Comparison of ENCODE assay signal across 13 mouse cellular contexts in the genomic region with DNA sequence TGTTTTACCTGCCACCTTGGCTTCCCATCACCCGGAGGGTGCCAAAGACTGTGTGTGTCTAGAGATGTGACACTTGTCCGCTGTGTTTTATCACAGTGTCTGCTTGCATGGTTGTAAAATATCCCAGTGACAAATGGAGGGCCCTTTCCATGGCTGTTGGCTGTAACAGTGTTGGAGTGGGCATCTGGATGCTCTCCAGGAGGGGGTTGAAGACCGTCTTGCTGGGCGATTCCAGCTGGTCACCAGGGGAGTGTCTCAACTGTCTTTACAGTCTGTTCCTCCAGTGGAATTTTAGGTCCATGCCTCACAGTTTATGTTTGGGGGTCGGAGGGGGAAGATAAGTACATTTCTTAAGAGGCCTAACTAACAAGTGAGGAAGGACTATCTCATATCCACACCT. TPM values are rescaled to one million over a fixed set of nuclear protein-coding genes. Genes with fewer than 3 reads are reported as not detected.
A peak's percentile ranks its signal among the peaks of the same experiment; 100 is the strongest.
DNase-seq lines count a peak whose midpoint lies in the region; ATAC-seq and TF ChIP-seq lines count a peak whose summit lies in the region.
"Had no signal": no experiment of that assay in that cellular context is flagged by ENCODE, and none has a peak within 500 bp of the region (broad histone marks: within the 10 kb centered on the region; RNA-seq: fewer than 3 reads in every experiment).

No protein-coding gene starts in this region.

- peaks cover 5% of the 10 kb centered on the region; the same call in 1 of the 2 replicates for H3K27me3 ChIP-seq in forebrain, embryonic 15.5 days
- H3K27me3 ChIP-seq in forebrain, embryonic 16.5 days (replicated peaks; ENCODE audit: control insufficient read depth, insufficient read depth, low read length) = peaks cover 2% of the 10 kb centered on the region; the same call in 1 of the 2 replicates
- H3K27me3 ChIP-seq in heart, postnatal 0 days (ENCODE audit: control insufficient read depth, insufficient read depth, low read length) = peaks cover 8% of the 10 kb centered on the region
- peaks cover 34% of the 10 kb centered on the region for H3K27me3 ChIP-seq in limb, embryonic 13.5 days
- peaks cover 51% of the 10 kb centered on the region for H3K27me3 ChIP-seq in limb, embryonic 10.5 days (ENCODE audit: low read depth, poor library complexity, severe bottlenecking)

- 0 out of 2 replicates have a peak, but pooled peaks have one; percentile 8 for ATAC-seq in forebrain, embryonic 15.5 days (replicated peaks)
- ATAC-seq in forebrain, embryonic 16.5 days = no peak
- ATAC-seq in heart, postnatal 0 days (ENCODE audit: insufficient read depth, low read depth) = 0 out of 2 replicates have a peak, but pooled peaks have one; percentile 16
- 0 out of 2 replicates have a peak, but pooled peaks have one; percentile 5 for ATAC-seq in limb, embryonic 13.5 days (ENCODE audit: low FRiP score, low read depth)

- no peaks in the 10 kb centered on the region for H3K9me3 ChIP-seq in forebrain, embryonic 15.5 days
- no peaks in the 10 kb centered on the region for H3K9me3 ChIP-seq in forebrain, embryonic 16.5 days (ENCODE audit: control insufficient read depth, low read length)
- no peaks in the 10 kb centered on the region for H3K9me3 ChIP-seq in heart, postnatal 0 days (replicated peaks; ENCODE audit: control insufficient read depth, low read length)
- H3K9me3 ChIP-seq in limb, embryonic 13.5 days = no peaks in the 10 kb centered on the region
- H3K9me3 ChIP-seq in limb, embryonic 10.5 days (replicated peaks) = no peaks in the 10 kb centered on the region
- H3K9me3 ChIP-seq: forebrain, embryonic 10.5 days; heart, embryonic 10.5 days; heart, embryonic 13.5 days had no signal

- no peak for TF ChIP-seq EP300 in heart, postnatal 0 days (IDR thresholded peaks at IDR 0.05; ENCODE audit: low read depth)

- no peak overlapping the region for H3K4me2 ChIP-seq in forebrain, embryonic 15.5 days (replicated peaks)
- no peak overlapping the region for H3K4me2 ChIP-seq in forebrain, embryonic 16.5 days (ENCODE audit: low read length)
- H3K4me2 ChIP-seq in heart, postnatal 0 days (ENCODE audit: low read depth, low read length) = no peak overlapping the region
- H3K4me2 ChIP-seq in limb, embryonic 13.5 days (replicated peaks) = no peak overlapping the region; the same call in 1 of the 2 replicates
- H3K4me2 ChIP-seq: heart, embryonic 13.5 days; hindbrain, embryonic 14.5 days had no signal

- 0 out of 2 replicates have a peak, but pooled peaks cover 2% of the 10 kb centered on the region for H3K4me1 ChIP-seq in forebrain, embryonic 15.5 days
- H3K4me1 ChIP-seq in forebrain, embryonic 16.5 days (replicated peaks; ENCODE audit: control insufficient read depth, insufficient read depth, low read length) = 0 out of 2 replicates have a peak, but pooled peaks cover 2% of the 10 kb centered on the region
- no peaks in the 10 kb centered on the region for H3K4me1 ChIP-seq in heart, postnatal 0 days (ENCODE audit: control insufficient read depth, insufficient read depth)
- H3K4me1 ChIP-seq in limb, embryonic 13.5 days = no peaks in the 10 kb centered on the region
- peaks cover 23% of the 10 kb centered on the region for H3K4me1 ChIP-seq in limb, embryonic 10.5 days
- H3K4me1 ChIP-seq: heart, embryonic 10.5 days had no signal

- DNase-seq in heart, postnatal 0 days (ENCODE audit: low spot score) = no peak
- DNase-seq in heart, adult 11 months = no peak
- DNase-seq in limb, embryonic 10.5 days (ENCODE audit: low spot score) = no peak

- no peak for TF ChIP-seq CTCF in heart, postnatal 0 days (IDR thresholded peaks at IDR 0.05; ENCODE audit: low read depth)

- 72% methylated on average over 5 of the region's 5 CpGs for WGBS in forebrain, embryonic 15.5 days
- 67% methylated on average over 5 of the region's 5 CpGs for WGBS in forebrain, embryonic 16.5 days
- WGBS in heart, postnatal 0 days = 53% methylated on average over 5 of the region's 5 CpGs
- WGBS in limb, embryonic 13.5 days = 60% methylated on average over 5 of the region's 5 CpGs
- 68% methylated on average over 5 of the region's 5 CpGs for WGBS in limb, embryonic 10.5 days

- H3K9ac ChIP-seq in forebrain, embryonic 15.5 days (replicated peaks) = no peak overlapping the region
- H3K9ac ChIP-seq in forebrain, embryonic 16.5 days (replicated peaks; ENCODE audit: low read depth, low read length) = no peak overlapping the region
- H3K9ac ChIP-seq in heart, postnatal 0 days (replicated peaks; ENCODE audit: low read depth, low read length) = no peak overlapping the region
- no peak overlapping the region for H3K9ac ChIP-seq in limb, embryonic 13.5 days
- H3K9ac ChIP-seq: forebrain, postnatal 0 days; heart, embryonic 13.5 days; hindbrain, embryonic 14.5 days had no signal

- no peak overlapping the region for H3K4me3 ChIP-seq in forebrain, embryonic 15.5 days
- H3K4me3 ChIP-seq in forebrain, embryonic 16.5 days (replicated peaks; ENCODE audit: low read length) = no peak overlapping the region
- H3K4me3 ChIP-seq in heart, postnatal 0 days (ENCODE audit: low read depth, low read length) = no peak overlapping the region
- no peak overlapping the region for H3K4me3 ChIP-seq in limb, embryonic 13.5 days
- H3K4me3 ChIP-seq in limb, embryonic 10.5 days = no peak overlapping the region
- H3K4me3 ChIP-seq: forebrain, embryonic 10.5 days; gastrocnemius, adult 2 months; heart, embryonic 10.5 days; heart, embryonic 13.5 days had no signal

- H3K36me3 ChIP-seq in forebrain, embryonic 15.5 days = no peaks in the 10 kb centered on the region
- no peaks in the 10 kb centered on the region for H3K36me3 ChIP-seq in forebrain, embryonic 16.5 days (ENCODE audit: control insufficient read depth, insufficient read depth)
- H3K36me3 ChIP-seq in heart, postnatal 0 days (replicated peaks; ENCODE audit: control insufficient read depth, insufficient read depth, low read length) = no peaks in the 10 kb centered on the region
- H3K36me3 ChIP-seq in limb, embryonic 13.5 days = no peaks in the 10 kb centered on the region
- no peaks in the 10 kb centered on the region for H3K36me3 ChIP-seq in limb, embryonic 10.5 days
- H3K36me3 ChIP-seq: forebrain, embryonic 10.5 days; heart, embryonic 10.5 days; heart, embryonic 13.5 days had no signal

- H3K27ac ChIP-seq in forebrain, embryonic 15.5 days (replicated peaks) = no peak overlapping the region
- no peak overlapping the region for H3K27ac ChIP-seq in forebrain, embryonic 16.5 days (ENCODE audit: low read length)
- H3K27ac ChIP-seq in heart, postnatal 0 days (ENCODE audit: low read depth) = no peak overlapping the region
- H3K27ac ChIP-seq in limb, embryonic 13.5 days = no peak overlapping the region
- H3K27ac ChIP-seq in limb, embryonic 10.5 days = no peak overlapping the region
- H3K27ac ChIP-seq: forebrain, embryonic 10.5 days; gastrocnemius, adult 2 months; heart, embryonic 10.5 days; heart, embryonic 13.5 days; hindbrain, embryonic 14.5 days; hindbrain, postnatal 0 days had no signal

RNA-seq across cellular contexts. Expression of gene Snx20, which starts 15.0 kb away (rescaled TPM):
- polyA plus RNA-seq in forebrain, embryonic 15.5 days (2015; fragmentation: Nextera tagmentation; extraction: Ambion mirVana) = 0.81 and 1.2 TPM in 2 replicates
- 1.0 and 1.1 TPM in 2 replicates for polyA plus RNA-seq in forebrain, embryonic 16.5 days (2015; fragmentation: Nextera tagmentation; extraction: Ambion mirVana)
- 1.7 and 7.3 TPM in 2 replicates for total RNA-seq in heart, postnatal 0 days (2014; rRNA removed; ENCODE audit: low replicate concordance)
- 1.7 and 2.0 TPM in 2 replicates for polyA plus RNA-seq in heart, postnatal 0 days (2015; fragmentation: Nextera tagmentation; extraction: Ambion mirVana)
- polyA plus RNA-seq in limb, embryonic 13.5 days (2015; fragmentation: Nextera tagmentation; extraction: Ambion mirVana) = 1.2 and 1.5 TPM in 2 replicates
- polyA plus RNA-seq in limb, embryonic 10.5 days (2016; fragmentation: Nextera tagmentation; extraction: Ambion mirVana) = 0.31 and 0.63 TPM in 2 replicates

RNA-seq across cellular contexts. Expression of gene Nod2, which starts 26.2 kb away (rescaled TPM):
- polyA plus RNA-seq in forebrain, embryonic 15.5 days (2015; fragmentation: Nextera tagmentation; extraction: Ambion mirVana) = 0.15 and 0.20 TPM in 2 replicates
- 0.06 and 0.20 TPM in 2 replicates for polyA plus RNA-seq in forebrain, embryonic 16.5 days (2015; fragmentation: Nextera tagmentation; extraction: Ambion mirVana)
- 0.54 TPM in 1 of 2 replicates, not detected in the other for total RNA-seq in heart, postnatal 0 days (2014; rRNA removed; ENCODE audit: low replicate concordance)
- 0.10 and 0.14 TPM in 2 replicates for polyA plus RNA-seq in heart, postnatal 0 days (2015; fragmentation: Nextera tagmentation; extraction: Ambion mirVana)
- 0.19 and 0.36 TPM in 2 replicates for polyA plus RNA-seq in limb, embryonic 13.5 days (2015; fragmentation: Nextera tagmentation; extraction: Ambion mirVana)
- polyA plus RNA-seq in limb, embryonic 10.5 days (2016; fragmentation: Nextera tagmentation; extraction: Ambion mirVana) = 0.10 and 0.18 TPM in 2 replicates
